ENCODE assay signal across 8 mouse cellular contexts in the genomic region with DNA sequence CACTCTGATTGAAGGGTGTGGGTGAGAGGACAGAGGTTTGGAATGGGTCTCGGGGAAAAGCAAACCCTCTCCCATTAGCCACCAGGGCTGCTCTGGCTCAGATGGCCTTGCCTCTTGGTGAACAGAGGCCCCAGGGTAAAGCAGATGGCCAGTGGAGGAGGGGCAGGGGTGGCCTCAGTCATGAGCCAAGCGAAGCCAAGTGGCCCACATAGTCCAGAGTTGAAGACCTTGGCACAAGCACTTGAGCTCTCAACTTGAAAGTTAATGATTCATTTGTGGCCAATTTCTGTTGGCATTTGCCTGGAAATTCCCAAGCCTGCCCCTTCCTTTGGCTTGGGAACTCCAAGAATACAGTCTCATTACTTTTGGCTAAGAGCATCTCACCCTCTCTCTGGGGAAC. TPM values are rescaled to one million over a fixed set of nuclear protein-coding genes. Genes with fewer than 3 reads are reported as not detected.
DNase-seq lines count a peak whose midpoint lies in the region; ATAC-seq and TF ChIP-seq lines count a peak whose summit lies in the region.

No protein-coding gene starts in this region.

- 48% methylated on average over 2 of the region's 2 CpGs for WGBS in kidney, embryonic 14.5 days
- 59% methylated on average over 2 of the region's 2 CpGs for WGBS in kidney, embryonic 16.5 days
- 91% methylated on average over 2 of the region's 2 CpGs for WGBS in thymus, adult 2 months

- no peaks in the 10 kb centered on the region for H3K36me3 ChIP-seq in kidney, embryonic 14.5 days (ENCODE audit: control insufficient read depth, insufficient read depth, low read length)
- H3K36me3 ChIP-seq in kidney, embryonic 16.5 days (ENCODE audit: insufficient read depth, low read length), result no peaks in the 10 kb centered on the region
- no peaks in the 10 kb centered on the region for H3K36me3 ChIP-seq in thymus, adult 2 months (ENCODE audit: control insufficient read depth, insufficient read depth, low read length)

- no peaks in the 10 kb centered on the region for H3K27me3 ChIP-seq in kidney, embryonic 14.5 days (ENCODE audit: control insufficient read depth, insufficient read depth, low read length)
- no peaks in the 10 kb centered on the region for H3K27me3 ChIP-seq in Patski
- H3K27me3 ChIP-seq in kidney, embryonic 16.5 days (ENCODE audit: insufficient read depth, low read length), result no peaks in the 10 kb centered on the region
- H3K27me3 ChIP-seq in thymus, adult 2 months (ENCODE audit: control insufficient read depth, insufficient read depth, low read length), result no peaks in the 10 kb centered on the region

- CTCF ChIA-PET in Patski (lab: Charles Lee), result no interaction called here

- no peak overlapping the region for H3K4me2 ChIP-seq in kidney, embryonic 14.5 days (replicated peaks; ENCODE audit: low read depth, low read length)
- no peak overlapping the region for H3K4me2 ChIP-seq in kidney, embryonic 16.5 days (replicated peaks; ENCODE audit: low read depth, low read length)

- no peak overlapping the region for H3K9ac ChIP-seq in kidney, embryonic 14.5 days (ENCODE audit: low read depth, low read length)
- H3K9ac ChIP-seq in kidney, embryonic 16.5 days (replicated peaks; ENCODE audit: low read length), result no peak overlapping the region

- POLR2A ChIA-PET in Patski (lab: Charles Lee), result interaction anchor here (0.6 to 1.7 kb wide), 5 partner anchors 12 to 37 kb away, joined by 3 to 7 read pairs (median 4); a partner anchor contains a TSS

- ATAC-seq in kidney, embryonic 14.5 days (ENCODE audit: low FRiP score, low TSS enrichment), result no peak
- peak; percentile 45 for ATAC-seq in Patski
- no peak for ATAC-seq in kidney, embryonic 16.5 days (ENCODE audit: low FRiP score, low TSS enrichment)

- H3K9me3 ChIP-seq in kidney, embryonic 14.5 days (ENCODE audit: control insufficient read depth, low read length), result no peaks in the 10 kb centered on the region
- H3K9me3 ChIP-seq in kidney, embryonic 16.5 days (ENCODE audit: low read length), result no peaks in the 10 kb centered on the region

- H3K27ac ChIP-seq in kidney, embryonic 14.5 days (ENCODE audit: low read depth, low read length), result no peak overlapping the region
- peak overlapping the region; percentile 54 for H3K27ac ChIP-seq in kidney, embryonic 16.5 days (ENCODE audit: low read length)
- H3K27ac ChIP-seq in thymus, adult 2 months (ENCODE audit: control insufficient read depth, insufficient read depth, low read length), result no peak overlapping the region

- peak; percentile 93 for DNase-seq in kidney, adult 11 months
- no peak for DNase-seq in Patski (ENCODE audit: low read depth, low spot score)
- peak; percentile 84 to 90 for DNase-seq in cerebellum, adult 18-20 months
- peak; percentile 34 for DNase-seq in right cerebral cortex, postnatal 14 days
- no peak for DNase-seq in embryo, embryonic 10.5 days (ENCODE audit: low spot score)
- DNase-seq in thymus, adult 2 months, result no peak

- no peak for TF ChIP-seq CTCF in Patski (IDR thresholded peaks at IDR 0.05)
- TF ChIP-seq CTCF in thymus, adult 2 months (IDR thresholded peaks at IDR 0.05; ENCODE audit: borderline replicate concordance, control insufficient read depth, extremely low read depth, insufficient read depth, low read length, poor library complexity), result no peak

- no peak for TF ChIP-seq POLR2A in thymus, adult 2 months (IDR thresholded peaks at IDR 0.05; ENCODE audit: control insufficient read depth, extremely low read depth, insufficient read depth, low read length, poor library complexity)

- peaks cover 86% of the 10 kb centered on the region for H3K4me1 ChIP-seq in kidney, embryonic 14.5 days (ENCODE audit: control insufficient read depth, insufficient read depth, low read length)
- H3K4me1 ChIP-seq in kidney, embryonic 16.5 days (ENCODE audit: insufficient read depth, low read length), result peaks cover 82% of the 10 kb centered on the region
- H3K4me1 ChIP-seq in thymus, adult 2 months (replicated peaks; ENCODE audit: control insufficient read depth, insufficient read depth, low read length), result peaks cover 40% of the 10 kb centered on the region

- in situ Hi-C loops in Patski (cut with MboI; ENCODE audit: low pct_unique_long_range_greater_than_20kb), result no loop called here

- H3K4me3 ChIP-seq in kidney, embryonic 14.5 days (ENCODE audit: low read length), result no peak overlapping the region
- H3K4me3 ChIP-seq in kidney, embryonic 16.5 days (ENCODE audit: low read length), result no peak overlapping the region
- no peak overlapping the region for H3K4me3 ChIP-seq in thymus, adult 2 months (ENCODE audit: control insufficient read depth, insufficient read depth, low read length)

RNA-seq across cellular contexts. Expression of a gene that starts 37.1 kb away (rescaled TPM):
- polyA plus RNA-seq in kidney, embryonic 14.5 days (2014; fragmentation: Nextera tagmentation; extraction: Ambion mirVana), result 43.3 and 57.3 TPM in 2 replicates
- polyA plus RNA-seq in Patski (2021), result 55.2 TPM
- 36.0 and 46.6 TPM in 2 replicates for polyA plus RNA-seq in kidney, embryonic 16.5 days (2015; fragmentation: Nextera tagmentation; extraction: Ambion mirVana)
- 58.9 and 93.6 TPM in 2 replicates for polyA plus RNA-seq in thymus, adult 2 months (2012; rRNA removed)

Comparison
In these comparisons a context has a peak if more than half of its experiments do, and no peak if none do; other contexts are left out.
1. DNase-seq: peak in kidney, adult 11 months (single experiment), cerebellum, adult 18-20 months (2 of 2) and right cerebral cortex, postnatal 14 days (single experiment); none in Patski (single experiment), embryo, embryonic 10.5 days (single experiment) and thymus, adult 2 months (single experiment).